Mouse (Mus musculus) liver, adult 2 months (tissue): Measurements from ENCODE around the gene Pou3f3.

Experiments used
- CTCF ChIP-seq: fragments of 200-500 bp; IDR thresholded peaks from 2 replicates; pipeline ENCODE4 v1.5.1; 2011; ENCODE audit warnings: low read depth, low read length, control low read depth
- POLR2A ChIP-seq: fragments of 200-500 bp; IDR thresholded peaks from 2 replicates; pipeline ENCODE4 v1.6.1; 2011; ENCODE audit warnings: low read length, control low read depth; ENCODE audit not compliant: insufficient read depth; ENCODE audit errors: extremely low read depth

DNA sequence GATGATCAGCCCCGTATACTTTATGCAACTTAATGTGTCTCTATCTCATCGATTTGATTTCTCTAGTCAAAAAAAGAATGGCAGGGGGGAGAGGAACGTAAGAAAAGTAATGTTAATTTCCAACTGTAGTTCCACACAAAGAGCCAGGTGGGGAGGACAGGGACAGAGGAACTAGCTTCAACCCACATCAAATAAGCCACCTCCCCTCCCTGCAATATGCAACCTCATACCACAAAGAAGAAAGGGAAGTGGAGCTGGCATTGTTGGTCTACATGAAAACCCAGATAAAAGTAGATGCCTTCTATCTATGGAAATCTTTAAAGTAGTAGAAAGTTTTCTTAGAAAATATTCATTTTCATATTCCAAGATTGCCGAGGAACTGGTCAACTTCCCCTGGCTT is 14.7 kb downstream of the Pou3f3 start:
- no peak for TF ChIP-seq CTCF
- TF ChIP-seq POLR2A: no peak
